Mouse (Mus musculus): ENCODE data around the gene Gsta3. TPM values are rescaled to one million over a fixed set of nuclear protein-coding genes. Genes with fewer than 3 reads are reported as not detected.
"Not testable (repeated sequence)": the region's sequence is repeated elsewhere in the genome, so short reads cannot be mapped to it uniquely, and the experiment has no call there.

The Gsta3 gene
- polyA plus RNA-seq, 1 experiment from 2014 or later, result 0.14 TPM

GRCm38 (mm10) chr1:21284644-21285043 lies 44.3 kb downstream of the Gsta3 start:
- H3K4me3 ChIP-seq; H3K36me3 ChIP-seq; H3K9me3 ChIP-seq; H3K27ac ChIP-seq; H3K4me1 ChIP-seq; ATAC-seq (ENCODE audit: low FRiP score, low read depth); H3K9ac ChIP-seq; H3K27me3 ChIP-seq (replicated peaks); H3K4me2 ChIP-seq (replicated peaks): not testable (repeated sequence)
- 90% methylated on average over 2 of the region's 2 CpGs for WGBS

DNA sequence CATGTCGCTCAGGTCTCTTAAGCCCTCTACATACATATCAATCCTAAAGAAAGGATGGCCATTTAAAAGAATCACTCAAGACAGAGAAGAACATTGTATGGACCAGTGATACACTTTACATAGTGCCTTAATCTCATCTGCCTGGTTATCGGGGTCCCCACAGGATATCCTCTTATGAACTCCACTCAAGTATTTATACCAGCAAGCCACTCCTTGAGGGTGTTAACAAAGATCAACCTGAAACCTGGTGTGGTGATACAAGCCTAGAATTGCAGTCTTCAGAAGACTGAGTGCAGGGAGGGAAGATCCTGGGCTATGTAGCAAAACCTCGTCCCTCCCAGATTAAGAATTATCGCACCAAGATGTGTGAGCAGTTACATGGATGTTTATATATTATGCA lies 51.0 kb downstream of the Gsta3 start:
- H3K4me3 ChIP-seq, result no peak overlapping the region
- no peaks in the 10 kb centered on the region for H3K9me3 ChIP-seq
- H3K27me3 ChIP-seq (replicated peaks), result no peaks in the 10 kb centered on the region
- no peaks in the 10 kb centered on the region for H3K4me1 ChIP-seq
- no peaks in the 10 kb centered on the region for H3K36me3 ChIP-seq
- no peak overlapping the region for H3K27ac ChIP-seq
- 94% methylated on average over 4 of the region's 4 CpGs for WGBS
- H3K4me2 ChIP-seq (replicated peaks), result no peak overlapping the region
- H3K9ac ChIP-seq, result no peak overlapping the region
- ATAC-seq (ENCODE audit: low FRiP score, low read depth), result no peak

GRCm38 (mm10) chr1:21292590-21292989 lies 52.2 kb downstream of the Gsta3 start:
- no peaks in the 10 kb centered on the region for H3K9me3 ChIP-seq
- H3K4me3 ChIP-seq, result no peak overlapping the region
- H3K4me2 ChIP-seq (replicated peaks), result no peak overlapping the region
- no peak overlapping the region for H3K27ac ChIP-seq
- 60% methylated on average over 1 of the region's 1 CpGs for WGBS
- H3K27me3 ChIP-seq (replicated peaks), result no peaks in the 10 kb centered on the region
- no peaks in the 10 kb centered on the region for H3K4me1 ChIP-seq
- no peaks in the 10 kb centered on the region for H3K36me3 ChIP-seq
- H3K9ac ChIP-seq, result no peak overlapping the region
- ATAC-seq (ENCODE audit: low FRiP score, low read depth), result no peak

DNA sequence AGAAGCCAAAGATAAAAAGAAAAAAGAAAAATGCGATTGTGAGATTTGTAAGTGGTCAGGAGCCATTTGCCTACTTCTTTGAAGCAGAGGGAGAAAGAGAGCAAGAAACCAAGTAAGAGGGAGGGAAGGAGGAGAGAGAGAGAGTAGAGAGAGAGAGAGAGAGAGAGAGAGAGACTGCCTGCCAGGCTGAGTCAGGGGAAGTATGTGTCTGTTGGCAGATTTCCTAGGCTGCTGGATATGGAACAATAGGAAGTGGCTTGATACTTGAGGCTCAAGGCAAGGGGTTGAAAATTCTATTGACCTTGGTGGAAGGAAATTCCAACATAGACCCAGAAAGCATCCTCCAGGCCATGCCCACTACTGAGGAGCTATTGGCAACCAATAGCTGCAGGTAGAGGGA lies 55.8 kb downstream of the Gsta3 start:
- no peaks in the 10 kb centered on the region for H3K9me3 ChIP-seq
- no peak overlapping the region for H3K4me2 ChIP-seq (replicated peaks)
- ATAC-seq (ENCODE audit: low FRiP score, low read depth), result no peak
- 89% methylated on average over 1 of the region's 1 CpGs for WGBS
- no peak overlapping the region for H3K27ac ChIP-seq
- no peak overlapping the region for H3K4me3 ChIP-seq
- H3K36me3 ChIP-seq, result no peaks in the 10 kb centered on the region
- H3K9ac ChIP-seq, result no peak overlapping the region
- no peaks in the 10 kb centered on the region for H3K27me3 ChIP-seq (replicated peaks)
- H3K4me1 ChIP-seq, result no peaks in the 10 kb centered on the region

DNA sequence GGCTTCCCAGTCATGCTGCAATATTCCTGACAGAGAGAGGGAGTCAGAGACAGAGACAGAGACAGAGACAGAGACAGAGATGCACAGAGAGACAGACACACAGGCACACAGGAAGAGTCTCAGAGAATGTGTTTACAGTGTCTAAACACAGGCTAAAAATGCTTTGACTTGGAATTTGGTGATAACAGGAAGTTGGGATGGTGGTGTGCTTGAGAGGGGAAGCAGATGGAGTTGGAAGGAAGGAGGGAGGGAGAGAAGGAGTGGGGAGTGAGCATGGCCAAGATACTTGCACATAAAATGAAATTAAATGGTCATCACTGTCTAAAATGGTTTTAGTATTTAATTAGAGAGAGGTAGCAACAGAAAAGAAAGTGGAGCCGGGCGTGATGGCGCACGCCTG lies 57.7 kb downstream of the Gsta3 start:
- ATAC-seq (ENCODE audit: low FRiP score, low read depth), result no peak
- Histone ChIP-seq H3K4me3 (no peak overlapping the region), H3K27me3 (replicated peaks) (no peaks in the 10 kb centered on the region)

GRCm38 (mm10) chr1:21299826-21300225 lies 59.4 kb downstream of the Gsta3 start:
- H3K27me3 ChIP-seq (replicated peaks), result no peaks in the 10 kb centered on the region
- H3K9me3 ChIP-seq, result no peaks in the 10 kb centered on the region
- ATAC-seq (ENCODE audit: low FRiP score, low read depth), result no peak
- no peaks in the 10 kb centered on the region for H3K4me1 ChIP-seq
- no peak overlapping the region for H3K27ac ChIP-seq
- no peaks in the 10 kb centered on the region for H3K36me3 ChIP-seq
- WGBS, result 73% methylated on average over 3 of the region's 3 CpGs
- no peak overlapping the region for H3K9ac ChIP-seq
- no peak overlapping the region for H3K4me2 ChIP-seq (replicated peaks)
- H3K4me3 ChIP-seq, result no peak overlapping the region

More for the DNA sequence above, 57.7 kb downstream of the Gsta3 start:
- Histone ChIP-seq H3K9me3 (no peaks in the 10 kb centered on the region), H3K9ac (no peak overlapping the region), H3K27ac (no peak overlapping the region), H3K4me1 (no peaks in the 10 kb centered on the region), H3K36me3 (no peaks in the 10 kb centered on the region), H3K4me2 (replicated peaks) (no peak overlapping the region)
- 96% methylated on average over 4 of the region's 4 CpGs for WGBS

DNA sequence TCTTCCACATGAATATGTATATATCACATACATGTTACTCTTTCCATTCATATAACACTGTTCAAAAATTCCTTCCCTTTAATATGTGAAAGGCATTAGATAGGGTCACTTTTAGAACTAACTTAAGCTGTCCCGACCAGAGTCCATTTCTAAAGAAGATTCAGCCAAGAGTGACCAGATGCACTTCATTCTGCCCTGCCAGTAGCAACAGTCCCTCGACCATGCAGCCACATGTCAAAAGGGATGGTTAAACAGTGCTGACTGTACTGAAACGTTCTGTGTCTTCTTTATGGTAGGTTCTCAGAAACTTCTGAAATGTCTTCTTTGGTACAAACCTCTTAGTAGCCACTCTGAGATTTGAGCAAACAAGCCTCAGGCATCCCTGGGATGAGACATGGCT lies 61.3 kb downstream of the Gsta3 start:
- Histone ChIP-seq H3K9me3 (no peaks in the 10 kb centered on the region), H3K4me3 (no peak overlapping the region), H3K27ac (no peak overlapping the region), H3K9ac (no peak overlapping the region), H3K27me3 (replicated peaks) (no peaks in the 10 kb centered on the region), H3K4me2 (replicated peaks) (no peak overlapping the region), H3K4me1 (no peaks in the 10 kb centered on the region), H3K36me3 (no peaks in the 10 kb centered on the region)
- ATAC-seq (ENCODE audit: low FRiP score, low read depth), result no peak
- 83% methylated on average over 3 of the region's 3 CpGs for WGBS

DNA sequence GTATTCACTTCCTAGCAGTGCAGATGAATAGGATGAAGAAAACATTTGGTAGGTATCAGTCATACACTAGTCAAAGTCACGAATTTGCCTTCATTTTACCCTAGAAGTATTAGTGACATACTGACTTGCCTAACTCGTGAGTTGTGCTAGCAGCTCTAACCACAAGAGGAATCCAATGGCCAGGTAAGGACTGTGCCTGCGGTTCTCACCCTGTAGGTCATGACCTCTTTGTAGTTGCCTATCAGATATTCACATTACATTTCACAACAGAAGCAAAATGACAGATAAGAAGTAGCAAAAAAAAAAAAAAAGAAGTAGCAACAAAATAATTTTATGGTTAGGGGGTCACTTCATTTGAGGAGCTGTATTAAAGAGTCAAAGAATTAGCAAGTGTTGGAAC lies 63.8 kb downstream of the Gsta3 start:
- Histone ChIP-seq H3K4me2 (replicated peaks) (no peak overlapping the region), H3K4me1 (no peaks in the 10 kb centered on the region), H3K36me3 (no peaks in the 10 kb centered on the region), H3K9me3 (no peaks in the 10 kb centered on the region), H3K27me3 (replicated peaks) (no peaks in the 10 kb centered on the region), H3K4me3 (no peak overlapping the region), H3K27ac (no peak overlapping the region), H3K9ac (no peak overlapping the region)
- 77% methylated on average over 3 of the region's 3 CpGs for whole genome bisulfite sequencing
- ATAC-seq (ENCODE audit: low FRiP score, low read depth), result no peak

- H3K27me3 ChIP-seq (replicated peaks), result no peaks in the 10 kb centered on the region
Observed at GRCm38 (mm10) chr1:21304646-21305045, 64.3 kb downstream of the Gsta3 start.

GRCm38 (mm10) chr1:21305443-21305842 lies 65.1 kb downstream of the Gsta3 start:
- Histone ChIP-seq H3K9me3 (no peaks in the 10 kb centered on the region), H3K9ac (no peak overlapping the region), H3K4me2 (replicated peaks) (no peak overlapping the region), H3K27ac (no peak overlapping the region), H3K4me3 (no peak overlapping the region), H3K36me3 (no peaks in the 10 kb centered on the region), H3K27me3 (replicated peaks) (no peaks in the 10 kb centered on the region), H3K4me1 (no peaks in the 10 kb centered on the region)
- no peak for ATAC-seq (ENCODE audit: low FRiP score, low read depth)
- 92% methylated on average over 3 of the region's 3 CpGs for WGBS

More at GRCm38 (mm10) chr1:21304646-21305045, 64.3 kb downstream of the Gsta3 start:
- Histone ChIP-seq H3K9me3 (no peaks in the 10 kb centered on the region), H3K9ac (no peak overlapping the region), H3K4me3 (no peak overlapping the region), H3K4me1 (no peaks in the 10 kb centered on the region), H3K36me3 (no peaks in the 10 kb centered on the region), H3K4me2 (replicated peaks) (no peak overlapping the region), H3K27ac (no peak overlapping the region)
- 88% methylated on average over 4 of the region's 4 CpGs for WGBS
- ATAC-seq (ENCODE audit: low FRiP score, low read depth), result no peak

GRCm38 (mm10) chr1:21314336-21314735 lies 73.9 kb downstream of the Gsta3 start:
- no peaks in the 10 kb centered on the region for H3K9me3 ChIP-seq
- H3K4me1 ChIP-seq, result no peaks in the 10 kb centered on the region
- 95% methylated on average over 2 of the region's 2 CpGs for WGBS
- no peak overlapping the region for H3K4me2 ChIP-seq (replicated peaks)
- no peak overlapping the region for H3K4me3 ChIP-seq
- H3K27me3 ChIP-seq (replicated peaks), result no peaks in the 10 kb centered on the region
- H3K36me3 ChIP-seq, result no peaks in the 10 kb centered on the region
- no peak for ATAC-seq (ENCODE audit: low FRiP score, low read depth)
- no peak overlapping the region for H3K9ac ChIP-seq
- no peak overlapping the region for H3K27ac ChIP-seq
